Mouse (Mus musculus) erythroblast, embryonic 14.5 days (primary cell): ENCODE measurements around the gene Pdhx.

Experiments
- GATA1 ChIP-seq: IDR thresholded peaks from 2 replicates; pipeline ENCODE4 v1.6.1; 2012; ENCODE audit warnings: low read length, inconsistent platforms, mixed read lengths
- TAL1 ChIP-seq: IDR thresholded peaks from 3 replicates; pipeline ENCODE4 v1.6.1; 2012; ENCODE audit warnings: low read length, inconsistent platforms, mixed read lengths

GRCm38 (mm10) chr2:103069752-103070405 is 3.4 kb downstream of the Pdhx start:
- no peak for TF ChIP-seq GATA1
- no peak for TF ChIP-seq TAL1
